Mouse (Mus musculus) erythroblast, embryonic 14.5 days (primary cell): ENCODE results near the gene Shroom3.

Experiments
- GATA1 ChIP-seq: IDR thresholded peaks from 2 replicates; pipeline ENCODE4 v1.6.1; 2012; ENCODE audit warnings: low read length, inconsistent platforms, mixed read lengths
- TAL1 ChIP-seq: IDR thresholded peaks from 3 replicates; pipeline ENCODE4 v1.6.1; 2012; ENCODE audit warnings: low read length, inconsistent platforms, mixed read lengths

GRCm38 (mm10) chr5:92887501-92887900 lies 204.3 kb downstream of the Shroom3 start:
- no peak for TF ChIP-seq GATA1
- TF ChIP-seq TAL1: no peak
